Mouse (Mus musculus) megakaryocyte, embryonic 14.5 days (primary cell): ENCODE measurements around the gene Gm10643.

Experiments
- FLI1 ChIP-seq: IDR thresholded peaks from 2 replicates; pipeline ENCODE4 v1.6.1; 2012; ENCODE audit warnings: low read length, inconsistent platforms, mixed read lengths
- GATA1 ChIP-seq: IDR thresholded peaks from 3 replicates; pipeline ENCODE4 v1.6.1; 2012; ENCODE audit warnings: mixed read lengths, low read length, inconsistent platforms, borderline replicate concordance

DNA sequence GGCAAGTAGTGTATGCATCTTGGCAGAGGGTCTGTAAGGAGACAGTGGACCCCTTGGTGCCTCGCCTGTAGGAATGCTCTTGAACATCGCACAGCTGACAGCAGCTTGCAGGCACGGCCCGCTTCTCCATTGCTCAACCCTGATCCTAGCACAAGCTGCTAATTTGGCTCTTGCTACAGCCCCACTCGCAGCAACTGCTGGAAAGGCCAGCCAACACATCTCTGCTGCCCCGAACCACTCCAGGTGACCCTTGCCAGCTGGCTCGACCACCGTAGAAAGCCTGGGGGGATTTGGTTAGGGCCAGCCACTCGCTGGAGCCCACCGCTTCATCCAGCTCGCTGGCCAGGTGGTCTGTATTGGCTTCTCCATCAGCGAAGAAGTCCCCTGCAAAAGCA is 22.0 kb downstream of the Gm10643 start:
- TF ChIP-seq GATA1, result no peak
- no peak for TF ChIP-seq FLI1
